Mouse (Mus musculus) lung, adult 2 months (tissue): ENCODE data around the gene Mapkbp1.

ENCODE experiments used
- CTCF ChIP-seq: fragments of 200-500 bp; IDR thresholded peaks from 2 replicates; pipeline ENCODE4 v1.5.1; 2011; ENCODE audit warnings: mild to moderate bottlenecking, low read length, control low read depth; ENCODE audit not compliant: insufficient read depth
- POLR2A ChIP-seq: fragments of 200-500 bp; IDR thresholded peaks from 2 replicates; pipeline ENCODE4 v1.6.1; 2011; ENCODE audit warnings: low read depth, mild to moderate bottlenecking, control low read depth, low read length, borderline replicate concordance; ENCODE audit errors: extremely low read depth

DNA sequence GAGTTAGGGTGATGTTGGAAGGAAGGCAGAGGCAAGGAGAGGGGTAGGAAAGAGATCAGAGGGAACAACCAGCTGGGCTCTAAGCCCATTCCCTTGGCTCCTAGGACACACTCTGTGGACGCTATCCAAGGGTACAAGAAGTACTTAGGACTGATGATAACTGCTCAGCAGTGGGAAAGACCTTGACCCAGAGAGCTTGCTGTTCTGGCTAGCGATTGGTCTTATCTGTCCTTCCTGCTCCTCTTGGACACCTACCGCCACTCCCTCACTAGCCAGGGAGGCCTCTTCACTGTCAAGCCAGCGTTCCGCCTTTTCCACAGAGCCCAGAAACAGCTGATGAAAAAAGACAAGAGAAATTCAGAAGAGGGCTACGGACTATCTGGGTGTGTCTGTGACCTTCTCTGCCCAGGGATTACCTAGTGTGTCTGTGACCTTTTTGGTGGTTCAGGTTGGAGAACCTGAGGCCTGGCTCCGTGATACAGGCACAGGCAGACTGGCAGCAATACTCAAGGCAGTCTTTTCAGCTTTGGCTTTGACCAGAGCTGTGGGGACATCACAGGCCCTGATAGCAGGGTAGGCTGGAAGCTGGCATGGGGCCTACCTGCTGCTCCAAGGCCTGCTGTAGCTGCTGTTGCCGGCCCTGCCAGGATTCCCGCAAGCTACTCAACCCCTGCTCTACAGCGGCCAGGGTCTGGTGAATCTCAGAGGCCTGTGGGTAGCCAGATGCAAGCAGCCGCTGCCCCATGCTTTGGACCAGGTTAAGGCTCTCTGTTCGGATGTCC is 82.5 kb downstream of the Mapkbp1 start:
- TF ChIP-seq CTCF: no peak
- no peak for TF ChIP-seq POLR2A
